Mouse (Mus musculus): ENCODE measurements around the gene Cdkn1c.
A peak's percentile ranks its signal among the peaks of the same experiment; 100 is the strongest.

Cdkn1c gene

DNA sequence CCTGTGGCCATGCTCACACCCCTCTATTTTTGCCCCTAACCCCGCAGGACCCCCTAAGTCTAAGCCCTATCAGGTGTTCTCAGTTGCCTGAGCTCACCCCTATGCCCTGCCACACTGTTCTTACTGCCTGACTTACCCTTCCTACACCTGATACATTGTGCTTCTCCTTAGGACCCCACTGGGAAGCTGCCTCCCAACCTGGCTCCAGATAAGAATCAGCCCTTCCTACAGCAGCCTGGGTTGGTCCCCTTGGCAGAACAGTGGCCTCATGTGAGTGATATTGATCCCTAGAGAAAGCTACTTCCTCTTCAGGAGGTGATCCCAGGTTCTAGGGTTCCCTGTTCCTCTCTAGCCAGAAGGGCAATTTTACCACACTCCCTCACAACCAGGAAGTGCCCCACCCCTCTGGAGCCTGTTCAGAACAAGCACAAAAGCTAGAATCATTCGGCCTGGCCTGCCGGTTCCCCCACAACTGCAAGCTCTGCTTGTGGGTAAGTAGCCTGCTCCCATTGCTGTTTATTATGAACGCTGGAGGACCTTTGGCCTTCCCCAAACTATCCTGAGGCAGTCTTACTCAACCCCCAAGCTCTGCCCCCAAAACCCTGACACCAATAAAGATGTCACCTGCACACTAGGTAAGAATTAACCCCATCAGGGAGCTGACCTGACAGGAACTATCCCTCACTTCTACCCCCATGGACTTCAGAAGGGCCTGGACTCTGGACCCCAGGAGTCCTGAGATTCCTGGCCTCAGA lies 12.7 kb upstream of the Cdkn1c start, which contains the start of gene Slc22a18:
Gene Slc22a18 (plus strand): TSS at position 390 of the 755 bp plus-strand sequence.
- DNase-seq (ENCODE audit: low spot score) = peak; percentile 82

DNA sequence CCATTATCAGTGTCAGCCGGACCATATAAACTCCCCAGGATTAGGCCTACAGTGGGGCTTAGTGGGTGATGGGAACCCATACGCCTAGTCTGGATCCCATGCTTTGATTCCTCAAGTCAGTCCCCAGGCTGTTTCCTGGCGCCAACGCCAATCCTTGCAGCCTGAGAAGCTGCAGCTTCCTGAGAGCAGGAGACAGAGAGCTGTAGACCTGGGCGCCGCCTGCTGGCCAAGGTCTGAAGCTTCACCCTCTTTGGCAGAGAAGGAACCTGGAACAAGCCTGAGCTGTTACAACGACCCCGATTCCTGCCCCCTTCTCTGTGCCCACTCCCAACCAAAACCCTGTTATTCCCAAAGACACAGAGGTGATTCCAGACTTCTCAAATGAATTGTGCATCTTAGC lies 9.1 kb upstream of the Cdkn1c start:
- peak; percentile 82 for DNase-seq (ENCODE audit: low spot score)

DNA sequence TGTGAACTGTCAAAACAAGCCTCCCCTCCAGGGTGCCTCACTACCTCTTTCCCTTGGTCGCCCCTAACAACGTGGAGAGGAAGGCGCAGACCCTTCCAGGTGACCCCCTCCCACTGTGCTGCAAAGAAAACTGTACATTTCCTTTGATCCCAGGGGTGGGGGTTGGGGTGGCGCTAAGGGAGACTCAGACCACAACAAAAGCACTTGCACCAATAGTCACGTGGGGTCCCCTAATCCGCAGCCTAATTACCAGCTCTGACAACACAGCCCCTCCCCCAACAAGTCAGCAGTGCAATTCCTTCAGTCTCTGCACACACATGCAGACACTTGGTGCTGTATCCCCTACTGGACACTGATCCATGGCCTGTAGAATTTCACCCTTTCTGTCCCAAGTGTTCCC lies 6.9 kb upstream of the Cdkn1c start:
- no peak for DNase-seq (ENCODE audit: low spot score)

DNA sequence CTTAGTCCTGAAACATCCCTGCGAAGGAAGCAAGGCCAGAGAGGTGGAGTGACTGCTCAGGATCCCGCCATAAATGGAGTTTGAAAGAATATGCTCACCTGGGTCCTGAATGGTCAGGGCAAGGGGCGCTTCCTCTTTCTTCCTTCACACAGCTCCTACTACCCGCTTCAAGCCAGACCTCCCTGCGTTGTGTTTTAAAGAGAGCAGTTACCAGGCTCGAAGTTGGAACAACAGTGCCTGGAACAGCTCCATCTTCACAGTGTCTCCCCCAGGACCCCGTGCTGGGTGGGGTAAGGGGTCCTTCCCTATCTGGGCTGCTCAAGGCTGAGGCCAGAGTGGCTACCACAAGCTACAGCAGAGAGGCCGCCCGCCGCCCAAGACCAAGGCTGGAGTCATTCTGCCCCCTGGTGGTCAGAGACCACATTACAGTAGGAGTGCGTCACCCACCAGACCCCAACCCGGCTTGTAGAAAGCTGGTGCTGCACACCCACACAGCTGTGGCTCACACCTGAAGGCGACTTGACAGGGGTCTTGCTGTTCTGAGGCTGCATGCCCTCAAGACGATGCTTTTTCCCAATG lies 5.3 kb upstream of the Cdkn1c start:
- DNase-seq (ENCODE audit: low spot score) = peak; percentile 80

DNA sequence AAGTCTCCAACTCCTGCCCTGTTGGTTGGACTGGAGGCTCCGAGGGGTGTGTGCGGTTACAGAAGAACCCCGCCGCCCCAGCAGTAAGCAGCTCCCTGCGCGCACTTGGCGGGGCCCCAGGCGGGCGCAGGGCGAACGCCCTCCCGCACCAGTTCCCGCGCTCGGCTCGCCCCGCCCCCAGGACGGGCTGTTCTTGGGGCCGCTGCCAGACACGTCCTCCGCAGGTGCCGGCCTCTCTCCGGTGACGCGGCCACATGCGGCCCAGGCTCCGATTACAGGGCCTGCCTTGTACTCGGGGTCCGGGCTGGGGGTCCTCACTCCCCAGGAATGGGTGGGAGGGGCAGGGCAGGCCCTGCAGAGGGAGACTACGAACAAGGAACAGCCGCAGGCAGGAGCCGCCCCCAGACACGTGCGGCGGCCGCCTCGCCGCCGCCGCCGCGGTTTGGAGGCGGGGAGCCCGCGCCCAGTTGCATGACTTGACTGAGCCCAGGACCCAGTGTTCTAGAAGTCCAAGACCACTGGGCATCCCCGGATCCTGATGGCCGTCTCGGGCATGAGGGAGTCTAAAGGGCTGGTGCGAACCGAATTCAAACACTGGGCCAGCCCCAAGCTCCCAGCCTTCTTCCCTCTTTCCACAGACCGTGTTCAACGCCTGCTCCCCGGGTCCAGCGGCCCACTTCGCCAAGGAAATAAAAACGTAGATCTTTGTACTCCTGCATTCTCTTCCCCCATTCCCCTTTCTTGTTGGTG lies 4.1 kb upstream of the Cdkn1c start:
- DNase-seq (ENCODE audit: low spot score) = peak; percentile 70

DNA sequence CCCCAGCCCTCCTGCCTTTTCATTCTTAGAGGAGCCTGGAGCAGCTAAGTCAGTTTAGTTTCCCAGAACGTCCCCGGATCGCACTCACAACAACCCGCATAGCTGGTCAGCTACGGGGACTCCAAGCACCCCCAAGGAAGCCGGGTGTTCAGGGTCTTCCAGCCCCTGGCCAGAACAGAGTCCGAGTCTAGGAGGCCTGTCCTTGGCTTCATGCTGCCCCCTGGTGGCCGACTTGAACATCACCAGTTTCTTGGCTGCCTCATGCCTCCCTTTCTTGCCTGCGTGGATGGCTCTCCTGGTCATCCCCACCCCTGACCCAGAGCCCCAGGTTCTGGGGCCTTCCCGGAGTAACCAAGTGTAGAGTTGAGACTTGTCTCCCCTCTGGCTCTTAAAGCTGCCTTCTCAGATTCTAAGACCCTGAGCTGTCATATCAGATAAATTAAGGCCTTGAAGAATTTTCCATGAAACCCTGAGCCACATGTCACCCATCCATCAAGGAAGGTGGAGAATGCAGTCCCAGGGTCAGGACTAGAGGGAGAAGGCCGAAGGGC lies 3.1 kb upstream of the Cdkn1c start:
- DNase-seq (ENCODE audit: low spot score) = peak; percentile 81

DNA sequence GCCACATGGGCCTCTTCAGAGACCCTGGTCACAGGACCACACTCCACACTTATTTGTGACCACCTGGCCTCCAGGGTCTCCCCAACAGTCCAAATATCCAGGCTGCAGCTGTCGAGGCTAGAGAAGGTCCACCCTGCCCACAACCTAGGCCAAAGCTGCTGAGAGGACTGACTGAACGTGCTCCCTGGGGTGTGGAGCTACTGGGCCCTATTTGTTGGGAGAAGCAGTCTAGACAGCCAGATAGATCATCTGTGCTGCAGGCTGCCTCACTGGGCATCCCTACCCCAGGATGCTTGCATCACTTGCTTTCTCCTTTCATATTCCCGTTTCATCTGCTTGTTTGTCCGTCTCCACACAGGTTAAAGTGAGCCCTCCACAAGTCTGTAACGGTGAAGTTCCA lies 1.7 kb upstream of the Cdkn1c start:
- DNase-seq (ENCODE audit: low spot score) = no peak

DNA sequence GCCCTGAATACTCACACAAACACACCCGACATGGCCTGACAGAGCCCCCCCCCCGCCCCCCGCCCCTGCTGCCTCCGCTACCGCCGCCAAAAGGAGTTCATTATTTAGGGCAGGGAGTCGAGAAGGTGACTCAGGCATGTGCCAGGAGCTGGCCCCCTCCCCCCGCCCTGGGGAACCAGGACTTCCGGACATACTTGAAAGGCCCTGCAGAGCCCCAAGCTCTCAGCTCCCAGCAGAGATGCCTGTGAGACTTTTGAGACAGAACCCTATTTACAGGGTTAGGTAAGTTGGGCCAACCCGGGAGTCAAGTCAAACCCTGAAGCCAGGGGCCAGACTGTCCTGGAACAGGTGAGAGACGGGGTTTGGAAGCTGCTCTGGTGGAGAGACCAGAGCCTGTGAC lies 1.1 kb upstream of the Cdkn1c start:
- DNase-seq (ENCODE audit: low spot score) = no peak

DNA sequence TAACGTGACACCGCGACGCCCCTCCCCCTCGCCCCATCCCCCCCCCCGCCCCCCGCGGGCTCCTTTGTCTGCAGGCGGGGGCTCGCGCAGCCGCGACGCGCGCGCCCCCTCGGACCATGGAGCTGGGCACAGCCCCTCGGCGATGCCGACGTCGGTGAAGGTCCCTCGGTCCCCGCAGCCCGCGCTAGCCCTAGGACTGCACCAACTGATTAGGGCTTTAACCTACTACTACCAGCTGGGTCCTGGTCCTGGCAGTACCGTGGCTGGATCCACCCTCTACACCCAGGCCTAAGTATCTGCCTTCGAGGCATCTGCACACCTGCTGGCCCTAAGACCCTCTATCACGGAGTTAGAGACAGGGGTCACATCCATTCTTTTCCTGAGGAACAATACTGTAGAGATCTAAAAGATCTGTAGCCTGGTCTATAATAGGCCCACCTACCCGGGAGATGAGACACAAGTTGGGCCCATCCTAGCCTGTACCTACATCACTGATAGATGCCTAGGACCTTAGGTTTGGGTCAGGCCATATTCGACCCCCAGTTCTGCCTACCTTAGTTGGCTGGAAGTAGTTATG lies 532 bp upstream of the Cdkn1c start:
- no peak for DNase-seq (ENCODE audit: low spot score)

DNA sequence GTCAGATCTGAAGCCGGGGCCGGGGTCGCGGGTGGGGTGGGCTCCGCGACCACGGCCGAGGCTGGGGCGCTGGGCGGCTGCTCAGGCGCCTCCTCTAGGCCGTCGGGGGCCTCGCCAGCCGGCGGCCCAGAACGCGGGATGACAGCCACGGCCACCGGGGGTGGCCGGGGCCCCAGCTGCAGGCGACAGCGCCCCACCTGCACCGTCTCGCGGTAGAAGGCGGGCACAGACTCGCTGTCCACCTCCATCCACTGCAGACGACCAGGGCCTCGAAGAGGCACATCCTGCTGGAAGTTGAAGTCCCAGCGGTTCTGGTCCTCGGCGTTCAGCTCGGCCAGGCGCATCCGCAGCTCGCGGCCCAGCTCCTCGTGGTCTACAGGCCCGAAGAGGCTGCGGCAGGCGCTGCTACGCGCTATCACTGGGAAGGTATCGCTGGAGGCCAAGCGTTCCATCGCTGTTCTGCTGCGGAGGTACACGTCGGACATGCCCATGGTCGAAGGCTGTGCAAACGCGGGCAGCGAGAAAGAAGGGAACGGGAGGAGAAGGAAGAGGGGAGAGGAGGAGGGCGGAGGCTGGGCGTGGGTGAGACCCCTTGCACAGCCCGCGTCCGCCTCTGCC lies 524 bp downstream of the Cdkn1c start:
- DNase-seq (ENCODE audit: low spot score) = no peak

DNA sequence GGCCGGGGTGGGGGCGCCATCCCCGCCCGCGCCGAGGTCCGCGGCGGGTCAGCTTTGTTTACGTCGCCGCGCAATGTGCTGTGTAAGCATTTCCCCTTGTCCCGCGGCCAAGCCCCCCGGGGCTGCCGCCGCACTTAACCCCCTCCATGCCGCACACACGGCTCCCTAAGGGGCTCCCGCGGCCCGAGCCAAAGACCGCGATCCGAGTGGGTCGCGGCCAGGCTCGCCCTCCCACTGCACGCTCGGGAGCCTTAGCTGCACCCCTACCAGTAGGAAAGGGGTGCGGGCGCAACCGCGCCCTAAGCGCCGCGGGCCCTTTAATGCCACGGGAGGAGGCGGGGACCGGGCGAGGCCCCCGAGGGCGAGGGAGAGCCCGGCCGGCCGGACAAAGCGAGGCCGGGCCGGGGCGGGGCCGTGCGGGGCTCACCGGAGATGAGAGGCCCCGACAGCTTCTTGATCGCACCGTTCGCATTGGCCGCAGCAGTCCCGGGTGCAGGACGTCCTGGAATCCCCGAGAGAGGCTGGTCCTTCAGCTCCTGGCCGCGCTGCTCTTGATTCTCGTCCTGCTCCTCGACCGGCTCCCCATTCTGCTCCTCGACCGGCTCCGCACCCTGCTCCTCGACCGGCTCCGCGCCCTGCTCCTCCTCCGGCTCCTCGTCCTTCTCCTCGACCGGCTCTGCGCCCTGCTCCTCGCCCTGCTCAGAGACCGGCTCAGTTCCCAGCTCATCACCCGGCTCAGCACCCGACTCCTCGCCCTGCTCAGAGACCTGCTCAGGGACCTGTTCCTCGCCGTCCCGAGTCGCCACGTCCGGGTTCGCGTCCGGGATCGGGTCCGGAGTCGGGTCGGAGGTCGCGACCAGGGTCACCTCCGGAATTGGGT lies 1.3 kb downstream of the Cdkn1c start:
- DNase-seq (ENCODE audit: low spot score) = peak; percentile 49

DNA sequence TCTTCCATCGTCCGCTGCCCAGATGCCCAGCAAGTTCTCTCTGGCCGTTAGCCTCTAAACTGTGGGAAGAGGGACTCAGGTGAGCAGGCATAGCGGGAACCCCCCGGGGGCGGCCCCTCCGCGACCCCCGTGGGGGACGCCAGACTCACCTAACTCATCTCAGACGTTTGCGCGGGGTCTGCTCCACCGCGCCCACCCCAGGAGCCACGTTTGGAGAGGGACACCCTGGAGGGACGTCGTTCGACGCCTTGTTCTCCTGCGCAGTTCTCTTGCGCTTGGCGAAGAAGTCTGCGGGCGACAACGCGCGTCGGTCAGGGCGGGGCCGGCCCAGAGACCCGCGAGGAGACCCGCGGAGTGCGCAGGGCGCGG lies 1.9 kb downstream of the Cdkn1c start:
- no peak for DNase-seq (ENCODE audit: low spot score)

DNA sequence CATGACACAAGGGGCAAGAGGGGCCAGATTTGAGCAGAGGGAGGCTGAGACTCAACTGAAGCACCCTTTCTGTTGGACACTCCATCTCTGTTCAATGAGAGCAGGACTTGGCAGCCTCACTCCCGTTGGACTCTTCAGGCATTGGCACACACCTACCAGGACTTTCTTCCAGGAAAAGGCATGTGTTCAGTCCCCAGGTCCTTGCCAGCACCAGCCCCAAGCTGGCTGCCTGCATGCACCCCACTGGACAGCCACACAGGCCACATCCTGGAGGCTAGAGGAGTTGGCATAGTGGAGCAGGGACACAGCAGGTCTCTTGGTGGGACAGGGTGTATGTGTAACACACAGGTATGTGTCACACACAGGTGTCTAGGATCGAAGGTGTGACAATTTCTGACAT lies 13.7 kb downstream of the Cdkn1c start:
- no peak for DNase-seq (ENCODE audit: low spot score)

DNA sequence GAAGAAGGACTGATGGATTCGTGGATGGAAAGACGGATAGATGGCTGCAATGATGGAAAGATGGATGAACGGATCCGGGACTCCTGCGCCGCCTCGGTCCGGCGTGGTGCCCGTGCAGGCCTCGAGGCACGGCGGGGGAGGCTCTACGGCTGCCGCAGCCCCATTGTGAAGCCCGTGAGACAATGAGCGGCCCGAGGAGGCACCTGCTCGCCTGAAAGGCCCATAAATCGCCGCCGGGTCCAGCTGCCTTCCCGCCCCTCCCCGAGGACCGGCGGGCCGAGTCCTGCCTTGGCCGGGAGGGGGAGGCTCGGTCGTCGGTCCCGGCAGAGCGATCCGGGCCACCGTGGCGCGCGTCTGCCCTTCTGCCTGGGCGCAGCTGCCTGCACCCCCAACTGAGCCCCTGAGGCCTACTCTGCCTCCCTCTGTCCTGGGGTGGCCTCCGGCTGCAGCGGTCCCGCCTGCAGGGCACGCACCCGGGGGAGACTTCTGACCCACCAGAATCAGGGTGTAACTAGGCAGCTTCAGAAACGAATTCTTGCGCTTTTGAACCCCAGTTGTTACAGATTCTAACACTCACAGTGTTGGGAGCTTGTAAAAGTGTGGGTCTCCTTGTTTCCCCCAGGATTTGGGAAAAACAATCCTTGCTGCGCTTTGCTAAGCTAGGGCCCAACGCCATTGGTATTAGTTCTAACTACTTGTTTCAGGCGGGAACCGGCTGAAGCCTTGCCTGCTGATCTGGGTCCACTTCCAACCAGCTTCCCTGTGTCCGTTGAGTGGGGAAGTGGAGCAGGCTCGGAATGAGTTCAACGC lies 15.0 kb downstream of the Cdkn1c start:
- no peak for DNase-seq (ENCODE audit: low spot score)

DNA sequence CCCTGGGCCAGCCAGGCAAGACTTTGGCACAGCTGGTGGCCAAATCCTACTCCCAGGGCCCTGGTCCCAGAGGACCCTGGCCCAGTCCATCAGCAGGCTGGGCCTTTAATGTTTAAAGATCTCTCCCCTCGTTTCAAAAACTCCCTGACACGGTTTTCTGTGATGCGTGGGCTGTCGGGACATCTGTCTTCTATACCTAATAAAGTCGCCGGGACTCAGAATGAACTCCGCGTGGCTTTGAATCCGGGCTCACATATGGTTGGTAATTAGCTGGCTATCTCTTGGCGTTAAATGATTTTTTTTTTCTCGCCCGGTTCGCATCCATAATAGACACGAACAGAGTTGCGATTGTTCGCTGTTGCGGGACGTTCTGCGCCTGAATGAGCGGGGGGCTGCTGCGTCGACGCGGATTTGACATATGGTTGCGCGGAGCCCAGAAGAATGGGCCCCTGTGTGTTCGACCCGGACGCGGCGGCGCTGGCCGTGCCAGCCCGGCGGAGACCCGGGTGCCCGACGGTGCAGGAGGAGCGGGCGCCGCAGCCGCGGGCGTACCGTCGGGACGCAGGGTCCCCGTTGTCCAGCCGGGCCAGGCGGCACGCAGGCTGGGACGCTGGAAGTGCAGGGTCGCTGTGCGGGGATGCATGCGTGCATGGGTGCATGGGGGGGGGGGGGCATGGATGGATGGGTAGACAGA lies 15.7 kb downstream of the Cdkn1c start:
- no peak for DNase-seq (ENCODE audit: low spot score)

DNA sequence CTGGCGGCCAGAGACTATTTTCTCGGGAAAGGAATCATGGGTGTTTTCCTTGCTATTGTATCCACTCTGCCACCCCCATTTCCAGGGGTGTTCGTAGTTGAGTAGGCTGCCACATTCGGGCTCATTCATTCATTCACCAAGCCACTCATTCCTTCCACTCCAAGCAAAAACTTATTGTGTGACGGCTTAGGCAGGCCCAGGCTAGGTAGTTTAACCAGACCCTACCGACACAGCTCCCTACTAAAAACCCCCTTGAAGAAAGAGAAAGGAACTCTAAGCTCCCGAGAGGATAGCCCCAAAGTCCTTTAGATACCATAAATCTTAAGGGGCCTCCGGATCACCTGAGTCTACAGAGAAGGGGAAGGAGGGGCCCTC lies 16.3 kb downstream of the Cdkn1c start:
- DNase-seq (ENCODE audit: low spot score) = no peak

DNA sequence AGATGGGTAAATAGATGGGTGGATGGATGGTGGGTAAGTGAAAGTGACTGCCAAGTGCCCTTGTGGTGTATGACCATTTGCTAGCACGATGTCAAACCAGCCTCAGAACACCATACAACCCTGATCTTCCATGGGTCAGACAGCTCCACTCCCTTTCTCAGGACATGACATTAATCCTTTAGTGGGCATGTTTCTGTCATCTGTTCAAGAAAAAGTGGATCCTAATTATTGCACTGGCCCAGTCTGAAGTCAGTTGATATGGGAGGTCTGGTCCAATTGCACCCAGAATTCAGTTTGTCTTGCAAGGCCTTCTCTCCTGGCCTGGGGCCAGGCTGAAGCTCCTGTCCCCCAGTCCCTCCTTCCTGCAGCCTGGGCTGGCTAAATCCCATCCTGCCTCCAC lies 21.9 kb downstream of the Cdkn1c start:
- DNase-seq (ENCODE audit: low spot score) = no peak

DNA sequence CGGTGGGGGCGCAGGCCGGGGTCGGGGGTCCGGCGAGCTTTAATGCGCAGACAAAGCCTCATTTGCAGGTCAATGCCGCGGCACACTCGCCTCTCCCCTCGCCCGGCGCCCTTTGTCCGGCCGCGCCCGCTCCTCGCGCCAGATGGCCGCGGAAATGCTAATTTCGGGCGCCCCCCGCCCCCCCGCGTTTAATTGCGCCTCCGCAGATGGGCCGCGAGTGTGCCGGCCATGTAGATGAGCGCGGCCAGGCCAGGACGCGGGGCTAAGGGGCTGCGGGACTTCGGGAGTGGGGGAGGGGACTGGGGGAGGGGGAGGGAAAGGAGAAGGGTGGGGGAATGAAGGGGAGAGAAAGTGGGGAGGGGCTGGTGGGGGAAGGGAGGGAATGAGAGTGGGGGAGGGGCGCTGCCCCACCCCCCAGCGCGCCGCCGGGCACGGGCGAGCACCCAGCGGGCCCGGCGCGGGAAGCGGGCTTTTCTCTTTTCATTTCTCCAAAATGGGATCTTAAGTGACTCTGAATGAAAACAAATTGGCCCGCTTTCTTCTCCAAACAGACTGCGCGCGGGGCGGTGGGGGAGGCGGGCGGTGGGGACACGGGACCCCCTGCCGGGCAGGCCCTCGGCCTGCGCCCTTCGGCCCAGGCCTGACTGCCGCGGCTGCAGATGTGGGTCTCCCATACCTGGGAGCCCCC lies 22.8 kb downstream of the Cdkn1c start:
- DNase-seq (ENCODE audit: low spot score) = no peak

DNA sequence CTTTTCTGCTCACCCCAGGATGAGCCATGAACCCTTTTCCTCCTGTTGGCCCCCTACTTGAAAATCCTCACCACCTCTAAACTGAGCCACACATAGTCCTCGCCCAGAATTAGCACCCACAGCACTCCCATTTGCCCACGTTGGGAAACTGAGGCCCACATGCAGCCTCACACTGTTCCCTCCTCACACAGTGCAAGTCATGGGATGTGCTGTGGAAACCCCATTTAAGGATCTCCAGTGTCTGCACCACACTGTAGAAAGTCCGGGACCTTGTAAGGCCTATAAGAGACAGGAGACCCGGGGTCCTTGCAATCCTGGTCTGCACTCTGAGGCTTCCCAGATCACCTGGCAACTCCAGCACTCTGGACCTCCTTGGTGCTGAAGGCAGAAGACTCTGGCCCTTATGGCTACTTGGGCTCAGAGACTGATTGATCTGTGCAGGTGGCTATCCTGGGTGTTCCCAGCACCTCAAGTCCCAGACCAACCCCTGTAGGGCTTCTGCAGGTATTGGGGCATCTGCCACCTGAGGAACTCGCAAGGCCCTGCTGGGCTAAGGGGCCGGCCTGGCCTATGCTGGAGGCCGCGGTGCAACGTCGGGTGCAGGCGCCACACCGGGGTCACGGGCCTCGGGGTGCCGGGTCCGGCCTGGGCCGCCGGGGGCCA lies 23.5 kb downstream of the Cdkn1c start:
- DNase-seq (ENCODE audit: low spot score) = no peak

All from urinary bladder, postnatal 14 days (tissue).